Mouse (Mus musculus): ENCODE measurements around the gene Nin.

Gene Nin

DNA sequence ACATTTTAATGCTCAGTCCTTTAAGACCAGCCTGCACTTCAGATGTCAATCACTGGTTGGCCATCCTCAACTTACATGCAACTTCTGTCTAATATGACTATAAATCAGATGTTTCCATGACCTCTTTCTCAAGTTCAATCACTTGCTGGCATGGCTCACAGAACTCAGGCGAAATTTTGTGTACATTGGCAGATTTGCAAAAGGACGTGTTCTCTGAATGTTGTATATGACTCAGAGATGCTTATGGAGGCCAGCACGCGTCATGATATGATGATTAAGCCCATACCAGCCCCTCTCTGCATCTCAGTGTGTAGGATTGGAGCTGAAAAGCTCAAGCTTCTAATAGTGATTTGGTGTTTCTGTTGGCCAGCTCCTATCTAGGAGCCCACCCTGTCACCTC is 13.1 kb upstream of the Nin start:
- DNase-seq (ENCODE audit: extremely low read depth, insufficient read length, low spot score), result no peak

DNA sequence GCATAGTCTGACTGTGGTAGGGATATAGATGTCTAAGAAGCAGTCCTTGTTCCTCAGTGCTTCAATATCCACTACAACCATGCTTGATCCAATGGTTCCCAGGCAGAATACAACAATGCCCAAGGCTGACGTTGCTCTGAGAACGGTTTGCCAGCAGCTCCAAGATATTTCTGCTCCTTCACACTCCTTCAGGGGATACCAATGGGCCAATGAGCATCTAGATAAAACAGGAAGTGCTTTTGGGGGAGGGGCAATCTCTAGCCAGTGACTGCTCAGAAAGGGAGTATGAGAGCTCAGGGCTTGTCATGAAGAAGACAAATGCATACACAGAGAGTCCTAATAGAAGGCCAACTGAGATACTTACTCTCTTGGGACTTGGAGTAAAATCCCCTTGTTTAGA is 6.0 kb upstream of the Nin start:
- no peak for DNase-seq (ENCODE audit: extremely low read depth, insufficient read length, low spot score)

DNA sequence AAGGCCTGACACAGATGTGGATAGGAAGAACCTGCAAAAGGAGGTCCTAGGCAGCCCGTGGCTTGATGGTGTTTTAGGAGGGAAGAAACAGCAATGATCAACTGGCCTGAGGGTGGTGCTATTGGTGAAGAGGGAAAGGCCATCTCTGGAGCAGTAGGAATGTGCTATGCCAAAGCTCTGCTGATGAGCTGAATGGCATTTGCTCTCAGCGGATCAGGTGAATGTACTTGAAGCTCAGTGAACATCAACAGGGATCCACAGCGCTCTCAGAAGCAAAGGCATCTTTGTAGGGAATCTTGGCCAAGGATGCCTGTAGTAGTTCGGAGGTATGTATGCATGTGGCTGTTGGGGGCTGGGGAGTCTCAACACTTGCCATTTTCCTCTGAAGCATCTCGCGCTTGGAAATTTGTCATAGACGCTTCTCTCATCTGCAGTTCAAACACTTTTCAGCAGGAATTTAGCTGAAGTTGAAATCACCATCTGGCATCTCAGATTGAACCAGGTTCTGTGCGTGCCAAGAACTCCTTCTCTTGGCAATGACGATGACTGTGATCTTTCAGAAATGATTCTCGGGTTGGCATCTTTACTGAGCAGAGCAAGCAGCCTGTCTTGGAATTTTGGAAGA is 5.3 kb upstream of the Nin start:
- DNase-seq (ENCODE audit: extremely low read depth, insufficient read length, low spot score), result no peak

DNA sequence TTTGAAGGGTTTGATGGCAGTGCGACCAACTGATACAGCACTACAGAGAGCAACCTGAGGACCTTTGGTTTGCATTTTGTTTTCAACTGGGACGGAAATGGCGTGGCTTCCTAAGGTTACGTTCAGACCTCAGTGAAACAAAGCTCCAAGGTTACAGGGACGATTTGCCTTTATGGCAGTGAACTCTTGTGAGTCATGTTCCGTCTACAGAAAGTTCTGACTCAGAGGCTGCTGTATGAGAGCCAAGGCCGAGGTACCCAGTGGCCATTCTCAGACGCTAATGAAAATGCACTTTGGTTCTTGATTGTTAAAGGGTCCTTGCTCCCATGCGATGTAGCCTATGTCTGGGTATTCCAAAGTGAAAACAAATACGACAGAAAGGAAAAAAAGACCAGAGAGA is 3.6 kb upstream of the Nin start:
- peak; percentile 40 for DNase-seq (ENCODE audit: extremely low read depth, insufficient read length, low spot score)

DNA sequence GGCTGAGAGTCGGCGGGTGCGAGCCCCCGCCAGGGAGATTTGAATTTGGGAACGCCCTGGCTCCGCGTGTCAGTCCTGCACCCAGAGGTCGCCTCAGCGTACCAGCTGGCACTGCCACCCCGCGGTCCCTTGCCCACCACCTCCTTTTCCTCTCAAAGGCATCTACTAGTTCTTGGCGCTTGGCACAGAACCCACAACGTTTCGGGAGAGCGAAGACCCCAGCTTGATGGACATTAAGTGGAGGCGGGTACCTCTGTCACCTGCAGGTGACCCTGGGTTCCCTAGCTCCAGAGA is 1.5 kb downstream of the Nin start:
- DNase-seq (ENCODE audit: extremely low read depth, insufficient read length, low spot score), result no peak

DNA sequence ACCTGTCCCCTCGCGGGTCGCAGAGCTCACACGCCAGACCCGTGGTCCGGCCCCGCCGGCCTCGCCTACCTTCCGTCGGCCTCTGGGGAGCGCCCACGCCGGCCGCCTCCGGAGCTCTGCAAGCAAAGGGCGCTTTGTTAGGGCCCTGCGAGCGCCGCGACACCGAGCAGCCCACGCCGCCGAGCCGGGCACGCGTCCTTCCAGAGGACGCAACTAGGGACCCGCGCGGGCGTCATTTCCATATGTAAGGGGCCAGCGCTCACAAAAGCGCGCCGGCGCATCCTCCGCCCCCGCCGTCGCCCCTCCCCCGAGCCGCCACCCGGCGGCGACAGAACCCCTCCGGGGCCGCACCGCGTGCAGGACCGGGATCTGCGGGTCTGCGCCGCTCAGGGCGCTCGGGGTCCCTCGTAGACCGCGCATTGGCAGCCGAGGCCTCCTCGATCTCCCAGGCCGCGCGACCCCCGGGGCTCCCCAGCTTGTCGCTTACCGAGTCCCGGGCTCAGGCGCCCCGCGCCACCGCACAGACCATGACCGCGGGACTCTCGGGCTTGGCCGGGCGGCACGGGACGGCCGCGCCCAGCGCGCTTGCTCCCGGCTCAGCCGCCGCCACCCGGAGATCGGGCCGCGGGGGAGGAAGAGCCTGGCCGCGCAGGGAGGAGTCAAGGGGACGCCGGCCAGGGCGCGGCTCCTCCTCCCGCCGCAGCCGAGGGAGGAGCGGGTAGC is 2.0 kb downstream of the Nin start:
- DNase-seq (ENCODE audit: extremely low read depth, insufficient read length, low spot score), result peak; percentile 84

DNA sequence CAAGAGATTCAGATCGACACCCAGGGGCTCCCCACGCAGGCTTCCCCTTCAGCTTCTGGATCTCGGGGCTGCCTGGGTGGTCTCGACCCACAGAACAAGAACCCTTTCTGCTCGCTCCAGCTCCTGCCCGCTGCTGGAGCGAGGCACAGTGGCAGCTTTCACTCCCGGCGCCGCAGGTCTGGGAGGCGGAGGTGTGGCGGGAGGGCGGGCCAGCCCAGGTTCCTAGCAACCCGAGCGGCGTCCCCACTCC is 2.5 kb downstream of the Nin start:
- no peak for DNase-seq (ENCODE audit: extremely low read depth, insufficient read length, low spot score)

DNA sequence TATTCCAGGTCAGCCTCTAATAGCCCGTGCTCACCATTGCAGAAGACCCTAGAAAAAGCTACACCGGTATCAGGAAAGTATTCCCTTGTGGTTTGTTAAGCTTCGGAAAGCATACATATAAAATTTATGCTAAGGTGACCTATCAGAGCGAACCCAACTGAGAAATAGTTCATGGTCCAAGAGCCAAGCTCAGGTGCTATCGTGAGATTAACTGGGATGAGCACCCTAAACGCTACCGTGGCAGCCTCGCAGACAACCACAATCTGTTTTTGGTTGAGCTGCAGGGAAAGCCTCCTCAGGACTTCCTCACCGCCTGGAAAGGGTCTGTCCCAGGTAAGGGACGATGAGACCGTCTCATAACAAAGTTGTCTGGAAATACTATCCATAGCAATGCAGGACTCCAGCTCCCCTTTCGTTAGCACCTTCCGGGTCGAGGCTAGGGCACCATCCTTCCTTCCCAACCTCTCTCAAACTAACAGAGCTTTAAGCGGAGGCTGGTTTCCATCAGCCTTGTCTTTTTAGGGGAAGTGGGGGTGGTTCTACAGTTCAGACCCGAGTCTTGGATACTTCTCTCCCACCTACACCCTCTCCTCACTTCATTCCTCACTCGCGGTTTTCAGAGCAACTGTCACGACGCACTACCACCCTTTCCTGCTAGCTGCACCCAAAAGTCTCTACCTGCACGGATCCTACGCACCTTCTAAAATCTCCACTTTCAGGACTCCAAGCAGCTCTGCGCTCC is 3.0 kb downstream of the Nin start:
- DNase-seq (ENCODE audit: extremely low read depth, insufficient read length, low spot score), result no peak

DNA sequence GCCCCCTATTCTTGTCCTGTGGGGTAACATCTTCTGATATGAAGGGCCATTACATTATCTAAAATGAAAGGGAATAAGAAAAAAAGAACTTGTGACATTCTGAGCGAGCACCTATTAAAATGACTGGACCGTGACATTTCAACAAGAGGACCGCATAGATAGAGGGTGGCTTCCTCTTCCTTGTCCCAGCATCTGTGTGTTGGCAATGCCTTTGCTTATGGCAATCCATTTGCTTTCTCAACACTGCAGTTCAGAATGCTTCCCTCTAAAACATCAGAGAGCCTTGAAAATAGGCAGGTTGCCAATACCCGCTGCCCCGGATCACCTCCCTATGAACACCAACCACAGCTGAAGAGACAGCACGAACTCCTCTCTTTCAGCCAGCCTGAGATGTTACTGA is 3.6 kb downstream of the Nin start:
- DNase-seq (ENCODE audit: extremely low read depth, insufficient read length, low spot score), result no peak

DNA sequence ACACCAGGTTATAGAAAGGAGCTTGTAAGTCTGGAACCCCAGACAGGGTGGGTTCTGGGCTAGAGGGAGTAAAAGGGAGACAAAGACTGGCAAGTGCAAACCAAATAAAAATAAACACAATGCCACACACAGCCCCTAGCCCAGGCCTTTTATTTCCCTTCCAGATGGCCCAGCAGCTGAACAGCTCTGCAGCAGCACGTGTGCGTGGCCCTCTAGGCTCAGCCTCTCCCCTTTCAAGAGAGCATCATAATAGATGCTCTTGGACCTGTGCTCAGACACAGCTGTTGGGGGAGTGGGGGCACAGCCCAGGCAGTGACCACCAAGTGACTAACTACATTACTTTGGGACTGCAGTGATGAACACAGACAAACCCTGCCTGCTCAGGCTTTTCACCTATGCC is 5.4 kb downstream of the Nin start:
- DNase-seq (ENCODE audit: extremely low read depth, insufficient read length, low spot score), result no peak

DNA sequence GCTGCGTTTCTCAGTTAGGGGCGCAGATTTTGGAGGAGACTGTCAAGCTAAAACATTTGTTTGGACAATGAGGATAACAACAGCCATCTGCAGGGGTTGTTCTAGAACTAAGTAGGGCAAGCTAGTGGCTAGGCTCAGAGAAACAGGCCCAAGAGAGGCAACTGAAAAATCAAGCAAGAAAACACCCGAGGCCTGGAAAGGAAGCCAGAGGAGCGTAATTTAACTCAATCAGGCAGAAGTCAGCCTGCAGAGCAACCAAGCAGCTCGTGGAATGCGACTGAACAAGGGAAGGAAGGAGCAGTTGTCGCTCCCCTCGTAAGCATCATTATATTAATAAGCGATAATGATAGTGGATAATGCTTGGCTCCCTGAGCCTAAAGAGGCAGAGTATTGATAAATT is 7.0 kb downstream of the Nin start:
- no peak for DNase-seq (ENCODE audit: extremely low read depth, insufficient read length, low spot score)

DNA sequence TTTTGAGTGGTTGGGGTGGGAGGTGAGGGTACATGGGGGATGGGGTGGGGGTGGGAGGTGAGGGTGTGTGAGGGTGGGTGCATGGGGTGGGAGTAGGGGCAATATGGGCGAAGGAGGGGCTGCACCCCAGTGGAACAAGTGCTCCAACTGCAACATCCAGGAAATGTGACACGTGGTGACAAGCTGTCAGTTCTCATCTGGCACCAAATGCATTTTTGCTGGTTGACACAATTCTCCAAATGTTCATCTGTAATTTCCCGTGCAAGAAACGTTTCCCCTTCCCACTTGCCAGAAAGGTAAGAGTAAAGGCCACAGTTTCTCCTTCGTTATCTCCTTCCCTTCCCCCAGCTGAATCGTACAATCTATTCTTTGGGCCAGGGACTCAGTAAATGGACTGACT is 7.6 kb downstream of the Nin start:
- no peak for DNase-seq (ENCODE audit: extremely low read depth, insufficient read length, low spot score)

DNA sequence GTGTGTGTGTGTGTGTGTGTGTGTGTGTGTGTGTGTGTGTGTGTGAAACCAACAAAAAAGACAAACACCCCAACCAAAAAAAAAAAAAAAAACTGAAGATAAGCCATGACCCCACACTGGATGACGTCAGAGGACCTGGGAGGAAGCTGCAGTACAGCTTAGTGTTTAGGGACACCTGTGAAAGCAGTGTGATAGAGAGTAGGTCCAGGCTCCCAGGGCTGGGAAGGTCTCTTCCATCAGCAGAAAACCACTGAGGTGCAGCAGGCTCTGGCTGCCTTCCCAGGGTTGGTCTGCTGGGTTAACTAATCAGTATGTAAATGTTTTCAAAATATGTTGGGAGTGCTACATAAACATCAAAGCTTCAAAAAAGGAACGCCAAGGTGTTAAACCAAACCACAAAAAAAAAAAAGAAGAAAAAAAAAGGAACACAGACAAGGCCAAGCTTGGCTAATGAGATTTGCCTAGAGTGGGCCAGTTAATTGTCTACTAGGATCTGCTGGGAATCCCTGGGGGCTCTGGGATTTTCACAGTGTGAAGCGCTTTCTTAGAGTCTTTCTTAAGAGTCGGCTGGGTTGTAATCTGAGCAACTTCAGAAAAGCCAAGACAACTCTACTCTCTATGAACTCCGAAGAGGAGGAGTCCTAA is 8.6 kb downstream of the Nin start:
- no peak for DNase-seq (ENCODE audit: extremely low read depth, insufficient read length, low spot score)

DNA sequence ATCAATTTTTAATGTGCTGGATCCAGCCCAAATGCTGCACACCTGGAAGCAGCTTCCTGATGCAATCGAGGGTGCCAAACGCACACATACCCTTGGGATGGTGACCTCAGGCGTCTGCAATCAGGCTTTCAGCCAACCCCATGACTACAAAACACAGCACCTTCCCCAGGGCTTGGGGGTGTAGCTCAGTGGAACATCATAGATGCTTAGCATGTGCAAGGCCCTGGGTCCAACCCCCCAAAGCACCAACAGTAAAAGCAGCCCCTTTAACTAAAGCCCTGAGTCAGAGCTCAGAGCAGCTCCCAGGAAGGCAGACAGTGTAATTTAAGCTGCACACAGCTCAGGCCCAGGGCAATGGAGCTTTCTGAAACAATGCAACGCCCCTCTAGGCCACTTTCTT is 9.3 kb downstream of the Nin start:
- no peak for DNase-seq (ENCODE audit: extremely low read depth, insufficient read length, low spot score)

DNA sequence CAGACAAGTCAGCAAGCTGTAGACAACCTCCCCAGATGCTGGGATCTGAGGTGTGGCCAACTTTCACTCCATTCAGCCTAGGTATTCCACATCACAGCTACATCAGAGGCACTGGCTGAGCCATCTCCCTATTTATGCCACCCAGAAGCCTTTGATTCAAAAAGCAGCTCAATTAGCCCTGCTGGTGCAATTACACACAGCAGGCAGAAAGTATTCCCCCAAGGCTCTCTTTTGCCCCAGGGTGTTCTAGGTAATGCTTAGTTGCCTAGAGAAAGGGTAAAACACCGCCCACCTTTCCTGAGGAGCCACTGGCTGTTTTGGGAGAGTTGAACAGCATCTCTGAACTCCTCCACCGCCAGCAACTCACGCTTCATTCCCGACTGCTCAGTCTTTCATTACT is 10.3 kb downstream of the Nin start:
- DNase-seq (ENCODE audit: extremely low read depth, insufficient read length, low spot score), result no peak

DNA sequence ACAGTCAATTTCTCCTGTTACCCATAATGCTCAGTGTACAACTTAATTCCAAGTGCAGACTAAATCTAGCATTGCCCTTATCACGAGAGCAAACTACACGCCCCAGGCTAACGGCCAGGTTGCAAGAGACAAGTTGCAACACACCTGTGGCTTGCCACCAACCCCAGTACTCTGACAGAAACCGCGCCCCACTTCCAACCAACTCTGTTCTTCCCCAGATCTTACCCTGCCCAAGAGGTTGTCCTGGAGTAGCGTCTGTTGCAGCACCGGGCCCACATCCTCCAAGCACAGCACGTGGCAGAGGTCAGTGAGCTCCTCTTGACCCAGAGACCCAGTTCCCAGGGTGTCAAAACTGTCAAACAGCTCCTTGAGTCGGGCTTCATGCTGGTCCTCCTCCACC is 11.1 kb downstream of the Nin start:
- no peak for DNase-seq (ENCODE audit: extremely low read depth, insufficient read length, low spot score)

DNA sequence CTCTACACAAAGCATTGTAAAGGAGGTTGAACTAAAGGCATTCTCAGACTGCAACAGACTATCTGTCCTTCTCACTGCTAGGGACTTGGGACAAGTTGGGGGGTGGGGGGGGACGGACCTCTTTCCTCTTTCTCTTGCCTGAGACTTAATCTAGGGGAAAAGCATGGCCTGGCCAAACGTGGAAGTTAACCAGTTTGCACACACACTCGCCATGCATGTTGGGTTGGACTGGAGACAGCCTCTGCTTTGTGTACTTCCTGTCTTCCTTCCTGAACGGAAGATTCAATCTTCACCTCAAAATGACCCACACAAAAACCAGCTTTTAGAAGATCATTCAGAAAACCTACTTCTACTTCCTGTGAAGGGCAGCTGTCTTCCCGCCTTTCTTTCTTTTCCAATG is 11.7 kb downstream of the Nin start:
- DNase-seq (ENCODE audit: extremely low read depth, insufficient read length, low spot score), result no peak

DNA sequence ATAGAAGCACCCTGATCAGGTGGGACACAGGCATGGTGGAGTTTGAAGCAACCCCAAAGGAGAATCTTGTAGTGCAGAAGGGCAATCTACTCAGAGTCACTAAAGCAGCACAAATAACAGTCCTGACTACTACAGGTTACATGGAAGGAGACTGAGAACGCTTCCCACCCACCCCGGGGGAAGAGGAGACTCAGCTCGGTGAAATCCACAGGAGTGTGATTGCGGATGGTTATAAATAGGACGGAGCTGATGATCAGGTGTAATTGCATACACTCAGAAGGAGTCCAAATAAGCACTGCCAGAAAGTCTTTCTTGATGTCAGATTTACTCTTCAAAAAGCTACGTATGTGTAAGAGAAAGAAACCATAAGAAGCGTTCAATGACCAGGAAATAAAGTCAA is 15.6 kb downstream of the Nin start:
- no peak for DNase-seq (ENCODE audit: extremely low read depth, insufficient read length, low spot score)

DNA sequence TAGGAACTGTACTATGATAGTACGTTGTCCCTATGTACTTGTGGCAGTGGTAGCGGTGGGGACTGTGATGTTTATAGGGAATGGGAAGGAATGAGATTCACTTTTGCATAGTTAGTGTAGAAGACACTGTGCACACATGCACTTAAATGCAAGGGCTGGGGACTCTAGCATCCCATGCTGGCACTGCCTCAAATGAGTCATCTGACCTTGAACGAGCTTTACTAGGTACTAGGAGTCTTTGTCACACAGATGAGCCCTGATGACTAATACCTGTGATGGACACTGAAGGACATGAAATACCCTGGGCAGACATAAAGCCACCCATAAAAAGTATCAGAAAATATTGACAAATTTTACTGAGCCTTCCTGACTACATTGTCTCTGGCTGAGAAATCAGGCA is 16.2 kb downstream of the Nin start:
- peak; percentile 25 for DNase-seq (ENCODE audit: extremely low read depth, insufficient read length, low spot score)

DNA sequence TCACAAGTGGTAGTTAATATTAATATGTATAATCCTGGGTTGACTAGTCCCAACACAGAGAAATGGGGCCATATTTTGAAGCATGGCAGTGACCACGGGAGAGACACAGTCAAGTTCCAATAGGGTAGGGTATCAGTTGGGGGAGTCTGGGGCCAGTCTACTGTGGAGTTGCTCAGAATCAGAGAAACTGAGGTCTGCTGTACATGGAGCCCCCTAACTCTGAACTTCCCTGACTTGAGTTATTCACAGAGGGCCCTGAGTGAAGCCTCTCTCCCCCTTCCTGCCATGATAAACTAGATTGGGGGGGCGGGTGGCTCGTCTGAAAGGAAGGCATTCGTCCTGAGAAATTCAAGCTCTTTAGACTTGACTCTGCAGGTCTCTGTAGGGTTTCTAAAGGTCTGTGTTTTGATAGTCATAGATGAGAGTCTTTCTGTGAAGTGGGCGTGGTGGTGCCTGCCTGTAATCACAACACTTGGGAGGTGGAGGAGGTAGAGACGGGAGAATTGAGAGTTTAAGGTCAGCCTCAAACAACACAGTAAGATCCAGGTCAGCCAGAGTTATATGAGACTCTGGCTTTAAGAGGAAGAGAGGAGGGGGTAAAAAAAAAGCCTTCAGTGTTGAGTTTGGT is 20.1 kb downstream of the Nin start:
- DNase-seq (ENCODE audit: extremely low read depth, insufficient read length, low spot score), result no peak

DNA sequence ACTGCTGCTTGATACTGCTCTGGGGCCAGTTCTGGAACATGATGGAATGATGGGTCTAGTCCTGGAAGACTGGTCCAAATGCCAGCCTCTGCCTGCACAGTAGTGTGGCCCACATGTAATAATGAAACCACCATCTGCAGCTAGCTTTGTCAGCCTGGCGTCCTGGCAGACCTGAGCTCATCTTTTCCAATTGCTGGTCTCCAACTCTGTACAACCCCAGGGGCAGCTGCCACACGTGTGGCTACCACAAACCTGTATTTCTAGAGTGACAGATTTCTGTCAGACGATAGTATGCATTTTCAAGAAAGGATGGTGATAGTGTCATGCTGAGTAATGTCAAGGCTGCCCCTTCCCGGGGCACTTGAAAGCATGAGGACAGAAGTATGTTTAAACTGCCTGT is 25.2 kb downstream of the Nin start:
- DNase-seq (ENCODE audit: extremely low read depth, insufficient read length, low spot score), result no peak

DNA sequence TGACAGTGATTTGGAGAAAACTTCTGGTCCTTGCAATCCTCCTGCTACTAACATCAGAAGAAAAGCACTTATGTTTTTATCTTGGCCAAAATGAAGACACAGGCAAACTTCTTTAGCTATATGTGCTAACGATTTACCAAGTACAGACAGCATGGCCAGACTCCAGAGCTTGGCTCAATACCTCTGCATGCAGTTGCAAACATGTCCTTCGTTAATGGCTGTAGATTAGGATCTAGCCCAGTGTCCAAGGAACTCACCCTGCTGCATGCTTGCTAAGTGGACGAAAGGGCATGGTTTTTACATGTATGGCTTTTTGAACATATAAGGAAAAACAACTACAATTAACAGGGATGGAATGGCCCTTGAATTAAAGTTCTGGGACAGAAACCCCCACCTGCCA is 28.2 kb downstream of the Nin start:
- no peak for DNase-seq (ENCODE audit: extremely low read depth, insufficient read length, low spot score)

Data from 3134 (cell line).